Mouse (Mus musculus): Measurements from ENCODE around the gene Zfp946. TPM values are rescaled to one million over a fixed set of nuclear protein-coding genes. Genes with fewer than 3 reads are reported as not detected.

Zfp946 gene
- polyA plus RNA-seq (2012; rRNA removed; ENCODE audit: low replicate concordance), result 2.3 and 3.5 TPM in 2 replicates

GRCm38 (mm10) chr17:22423952-22424617, at the start of gene Zfp946:
TSS of gene Zfp946 (plus strand) at chr17:22424222.

Other genes starting within 250 kb of the Zfp946 start
- gene Zfp994, start 198.6 kb upstream of the Zfp946 start, polyA plus RNA-seq (2012; rRNA removed; ENCODE audit: low replicate concordance), result 0.37 and 0.50 TPM in 2 replicates
- gene CT030661.1, start 109.4 kb upstream of the Zfp946 start, polyA plus RNA-seq (2012; rRNA removed; ENCODE audit: low replicate concordance), result 0.77 and 1.3 TPM in 2 replicates
- gene Zfp944, start 62.8 kb upstream of the Zfp946 start, polyA plus RNA-seq (2012; rRNA removed; ENCODE audit: low replicate concordance), result 1.9 and 2.9 TPM in 2 replicates
- 0.66 and 0.67 TPM in 2 replicates for gene Zfp758, start 62.8 kb upstream of the Zfp946 start, polyA plus RNA-seq (2012; rRNA removed; ENCODE audit: low replicate concordance)
- not detected in 2 replicates for gene Vmn2r111, start 149.3 kb downstream of the Zfp946 start, polyA plus RNA-seq (2012; rRNA removed; ENCODE audit: low replicate concordance)
- not detected in 2 replicates for gene Vmn2r112, start 176.7 kb downstream of the Zfp946 start, polyA plus RNA-seq (2012; rRNA removed; ENCODE audit: low replicate concordance)